Mouse (Mus musculus) cerebellum, adult 9-10 months (tissue): ENCODE measurements around the gene Cul5.

Experiments used
- DNase-seq: peaks from one replicate; pipeline ENCODE4 v3.0.0; 2022

The Cul5 gene

DNA sequence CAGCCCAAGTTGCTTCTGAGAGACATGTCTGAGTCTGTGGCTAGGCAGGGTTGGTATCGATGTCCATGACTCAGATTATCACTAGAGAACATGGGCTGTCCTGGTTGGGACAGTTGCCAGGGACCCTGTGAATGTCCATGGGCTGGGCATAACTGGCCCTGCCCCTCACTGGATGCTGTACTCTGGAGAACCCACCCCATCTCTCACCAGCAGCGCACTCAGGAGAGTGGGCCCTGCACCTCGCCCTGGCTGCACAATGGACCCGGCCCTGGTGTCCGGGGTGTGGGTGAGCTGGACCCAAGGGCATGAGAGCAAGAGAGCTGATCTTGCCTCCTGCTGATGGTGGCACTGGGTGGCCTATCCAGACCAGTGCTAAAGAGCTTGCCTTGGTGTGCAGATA, 64.9 kb downstream of the Cul5 start:
- DNase-seq, result no peak

DNA sequence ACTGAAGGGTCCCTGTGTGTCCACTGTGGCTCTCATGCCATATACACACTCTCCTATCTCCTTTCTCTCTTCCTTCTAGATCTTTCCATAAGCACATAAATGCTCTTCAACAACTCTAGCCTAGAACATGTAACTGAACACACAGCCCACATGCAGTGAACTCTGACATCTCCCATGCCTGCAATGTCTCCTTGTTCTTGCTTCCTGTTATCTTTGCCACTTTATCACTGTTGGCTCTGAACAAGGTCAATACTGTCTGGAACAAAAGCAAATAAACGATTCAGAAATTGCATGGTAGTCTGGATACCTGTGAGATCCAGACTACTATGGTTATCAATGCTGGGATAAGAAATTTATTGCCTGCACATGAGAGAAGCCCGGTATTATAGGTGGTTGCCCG, 66.0 kb downstream of the Cul5 start:
- no peak for DNase-seq

DNA sequence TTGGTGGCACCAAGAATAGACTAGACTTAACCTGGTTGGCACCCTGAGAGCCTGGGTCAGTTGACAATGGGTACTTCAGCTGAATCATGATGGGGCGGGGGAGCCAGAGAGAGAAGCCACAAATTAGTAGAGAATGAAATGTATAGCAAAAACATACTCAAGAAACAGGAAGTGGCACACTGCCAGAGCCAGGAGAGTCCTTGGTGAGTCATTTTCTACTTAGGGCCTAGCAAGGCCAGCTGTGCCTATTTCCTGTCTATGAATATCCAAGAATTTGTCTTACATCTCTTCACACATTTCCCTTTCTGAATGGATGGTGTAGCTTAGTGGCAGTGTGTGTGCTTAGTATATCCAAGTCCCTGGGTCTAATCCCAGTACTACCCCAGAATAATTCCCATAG, 66.4 kb downstream of the Cul5 start:
- DNase-seq, result no peak

DNA sequence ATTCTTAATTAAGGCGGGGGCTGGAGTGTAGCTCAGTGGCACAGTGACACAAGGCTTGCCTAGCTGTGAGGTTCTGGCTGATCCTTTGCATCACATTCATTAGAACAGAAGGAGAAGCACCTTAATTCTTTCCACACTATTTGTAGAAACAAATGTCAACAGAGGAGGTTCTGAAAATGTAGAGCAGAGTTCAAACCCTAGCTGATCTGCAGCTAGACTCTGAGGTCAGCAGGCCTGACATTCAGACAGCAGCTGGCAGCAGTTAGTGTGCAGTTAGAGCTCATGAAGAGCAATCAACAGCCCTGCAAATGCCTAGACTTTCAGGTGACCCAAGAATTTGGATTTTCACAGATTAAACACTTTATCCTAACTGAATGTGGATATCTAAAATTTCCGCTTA, 68.3 kb downstream of the Cul5 start:
- DNase-seq, result no peak

DNA sequence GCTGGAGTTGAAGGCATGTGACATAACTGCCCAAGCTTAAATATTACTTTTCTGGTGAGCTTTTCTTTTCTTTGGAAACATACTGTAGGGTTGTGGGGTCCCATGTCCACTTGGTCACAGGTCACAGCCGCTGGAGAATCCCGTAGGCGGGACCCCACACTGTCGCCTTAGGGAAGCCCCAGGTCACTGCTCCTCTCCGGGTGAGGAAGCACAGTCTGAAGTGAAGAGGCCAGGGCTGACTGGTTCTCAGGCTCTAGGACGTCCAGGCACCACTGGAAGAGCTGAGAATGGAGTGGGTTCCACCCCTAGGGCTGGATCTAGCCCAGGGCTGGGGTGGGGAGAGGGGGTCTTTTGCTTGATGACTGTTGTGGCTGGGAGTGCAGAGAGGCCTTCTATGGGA, 71.2 kb downstream of the Cul5 start:
- DNase-seq, result no peak

DNA sequence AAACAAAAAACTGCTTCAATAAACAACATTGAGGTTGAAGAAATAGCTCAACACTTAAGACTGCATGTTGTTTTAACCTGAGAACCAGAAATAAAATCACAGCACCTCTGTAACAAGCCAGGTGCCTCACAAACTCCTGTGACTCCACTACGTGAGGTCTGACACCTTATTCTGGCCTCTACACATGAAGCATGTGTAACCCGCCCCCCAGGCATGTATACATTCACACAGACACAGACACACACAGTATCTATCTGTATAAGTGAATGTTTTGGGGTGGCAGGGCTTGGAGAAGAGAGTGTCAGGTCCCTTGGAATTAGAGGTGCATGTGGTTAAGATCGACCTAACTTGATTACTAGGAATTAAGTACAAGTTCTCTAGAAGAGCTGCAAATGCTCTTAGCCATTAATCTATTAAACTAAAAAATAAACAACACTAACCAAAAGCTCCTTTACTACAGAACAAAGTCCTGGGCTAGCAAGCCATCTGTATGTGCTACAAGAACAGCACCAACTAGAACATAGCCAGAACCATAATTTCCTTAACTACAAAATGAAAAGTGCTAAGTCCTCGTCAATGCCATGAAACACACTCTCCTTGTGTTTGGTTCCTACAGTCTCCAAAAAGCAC, 72.7 kb downstream of the Cul5 start:
- DNase-seq, result no peak

DNA sequence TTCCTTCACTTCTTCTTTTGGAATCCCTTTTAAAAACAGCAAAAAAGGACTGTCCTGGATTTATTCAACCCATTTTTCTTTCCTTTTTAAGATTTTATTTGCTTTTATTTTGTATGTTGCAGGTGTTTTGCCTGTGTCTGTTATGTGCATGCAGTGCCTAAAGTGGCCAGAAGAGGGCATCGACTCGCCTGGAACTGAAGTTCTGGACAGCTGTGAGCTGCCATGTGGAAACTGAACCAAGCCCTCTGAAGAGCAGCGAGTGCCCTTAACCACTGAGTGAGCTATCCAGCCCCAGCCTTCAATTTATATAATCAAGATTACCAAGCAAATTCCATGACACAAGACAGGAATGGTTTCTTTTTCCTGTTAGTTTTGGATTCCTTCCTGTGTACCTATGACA, 75.0 kb downstream of the Cul5 start:
- DNase-seq, result peak; percentile 57

DNA sequence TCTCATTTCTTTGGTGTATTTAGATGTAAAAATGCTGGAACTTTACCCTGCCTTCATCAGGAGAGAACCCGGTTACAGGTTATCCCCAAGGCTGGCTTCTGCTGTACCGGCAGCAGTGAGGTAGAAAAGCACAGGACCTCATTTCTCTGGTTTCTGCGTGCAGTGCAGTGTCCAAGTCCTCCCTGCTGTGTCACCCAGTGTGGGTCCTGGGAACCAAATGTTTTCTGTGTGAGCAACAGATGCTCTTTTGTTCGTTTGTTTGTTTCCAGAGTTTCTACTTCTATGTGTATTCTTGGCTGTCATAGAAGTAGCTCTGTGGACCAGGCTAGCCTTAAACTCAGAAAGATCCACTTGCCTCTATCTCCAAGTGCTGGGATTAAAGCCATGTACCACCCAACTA, 87.9 kb downstream of the Cul5 start:
- peak; percentile 75 for DNase-seq

DNA sequence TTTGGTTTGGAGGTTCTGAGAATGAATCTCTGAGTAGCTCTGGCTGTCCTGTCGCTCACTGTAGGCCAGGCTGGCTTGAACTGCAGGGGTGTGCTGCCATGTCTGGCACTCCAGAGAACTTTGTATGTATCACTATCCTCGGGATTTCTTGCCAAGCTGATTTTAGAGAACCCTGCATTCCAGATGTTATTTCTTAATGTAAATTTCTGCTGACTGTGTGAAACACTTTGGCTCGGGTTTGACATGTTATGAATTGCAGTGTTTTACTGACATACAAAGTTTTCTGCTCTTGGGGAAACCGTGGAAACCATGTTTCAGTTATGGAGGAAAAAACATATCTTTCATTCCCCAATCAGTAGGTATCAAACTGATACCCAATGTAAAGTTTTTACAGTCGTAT, 94.1 kb downstream of the Cul5 start:
- no peak for DNase-seq

DNA sequence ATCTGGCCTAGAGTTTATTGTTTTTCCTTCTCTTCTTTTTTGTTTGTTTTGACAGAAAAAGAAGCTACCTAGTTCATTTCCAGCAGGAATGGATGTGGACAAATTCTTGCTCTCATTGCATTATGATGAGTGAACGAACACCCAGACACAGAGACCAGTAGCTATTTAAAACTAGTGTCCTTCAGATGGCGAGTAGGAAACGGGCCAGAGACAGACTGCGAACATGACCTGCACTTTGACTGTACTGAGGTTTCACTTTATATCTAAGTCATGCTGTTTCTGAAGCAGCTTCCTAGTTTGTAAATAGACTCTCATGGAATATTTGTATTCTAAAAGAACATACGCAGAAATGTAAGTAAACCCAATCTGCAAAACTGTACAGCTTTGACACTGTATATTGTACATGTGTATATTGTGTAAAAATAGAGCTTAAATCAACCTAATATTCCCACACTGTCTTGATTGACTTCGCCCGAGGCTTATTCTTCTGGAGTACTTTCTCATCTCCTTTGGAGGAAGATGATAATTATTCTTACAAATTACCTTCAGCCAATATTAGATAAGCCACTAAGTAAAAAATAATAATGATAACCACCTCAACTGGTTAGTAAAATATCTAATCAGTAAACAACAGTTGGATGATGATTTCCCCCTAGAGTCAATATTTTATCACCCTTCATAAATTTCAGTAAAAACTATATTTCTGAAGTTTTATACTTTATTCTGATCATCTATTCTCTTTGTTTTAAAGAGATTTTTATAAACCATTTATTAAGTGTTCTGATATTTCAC, 97.1 kb downstream of the Cul5 start:
- no peak for DNase-seq

DNA sequence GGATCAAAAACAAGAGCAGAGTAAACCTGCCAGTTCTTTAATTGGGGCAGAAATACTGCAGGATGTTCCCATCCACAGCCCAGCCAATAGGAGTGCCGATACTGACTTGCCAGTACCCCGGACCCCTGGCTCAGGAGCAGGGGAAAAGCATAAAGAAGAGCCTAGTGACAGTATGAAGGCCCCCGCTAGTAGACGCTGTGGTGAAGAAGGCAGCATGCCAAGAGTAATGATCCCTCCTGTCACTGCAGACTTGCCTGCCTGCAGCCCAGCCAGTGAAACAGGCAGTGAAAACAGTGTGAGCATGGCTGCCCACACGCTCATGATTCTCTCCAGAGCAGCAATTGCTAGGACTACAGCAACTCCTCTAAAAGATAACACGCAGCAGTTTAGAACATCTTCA, 99.2 kb downstream of the Cul5 start:
- peak; percentile 33 for DNase-seq
